Mouse (Mus musculus): ENCODE measurements around the gene Tma7.

DNA sequence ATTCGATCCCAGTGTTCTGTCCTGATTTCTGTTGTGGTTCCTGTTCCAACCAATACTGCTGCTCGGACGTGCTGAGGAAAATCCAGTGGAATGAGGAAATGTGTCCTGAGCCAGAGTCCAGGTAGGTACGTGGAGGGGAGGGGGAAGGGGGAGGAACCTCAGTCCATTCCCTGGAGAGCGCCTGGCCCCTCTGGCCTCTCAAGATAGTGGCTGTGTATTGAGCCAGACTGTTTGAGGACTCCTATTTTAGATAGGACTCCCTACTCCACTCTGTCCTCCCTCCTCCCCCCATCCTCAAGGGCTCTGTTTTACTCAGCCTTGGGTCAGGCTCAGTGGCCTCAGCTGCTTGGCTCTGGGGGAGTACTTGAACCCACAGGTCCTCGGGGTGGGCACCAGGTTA lies 41.5 kb downstream of the Tma7 start:
- TF ChIP-seq CTCF (IDR thresholded peaks at IDR 0.05 in 2 of 3, conservative IDR thresholded peaks at IDR 0.05 in 1 of 3; ENCODE audit: control insufficient read depth in 1 of 3, insufficient read depth in 1 of 3, low read depth in 2 of 3, low read length in 3 of 3, poor library complexity in 1 of 3, severe bottlenecking in 1 of 3) (no peak), ELF1 (IDR thresholded peaks at IDR 0.05; ENCODE audit: low read depth, low read length) (no peak), ZC3H11A (IDR thresholded peaks at IDR 0.05; ENCODE audit: low read depth, low read length) (no peak), RAD21 (IDR thresholded peaks at IDR 0.05; ENCODE audit: low read depth, low read length) (no peak), TBP (IDR thresholded peaks at IDR 0.05; ENCODE audit: low read depth, low read length) (no peak), USF1 (IDR thresholded peaks at IDR 0.05; ENCODE audit: low read depth, low read length) (no peak), POLR2A (IDR thresholded peaks at IDR 0.05; ENCODE audit: control insufficient read depth in 1 of 2, insufficient read depth in 1 of 2, low read depth in 1 of 2, low read length in 2 of 2, poor library complexity in 1 of 2) (no peak), MAX (IDR thresholded peaks at IDR 0.05; ENCODE audit: low read length) (no peak), NRF1 (IDR thresholded peaks at IDR 0.05; ENCODE audit: insufficient read depth, low read depth, low read length, poor library complexity, severe bottlenecking) (no peak), UBTF (IDR thresholded peaks at IDR 0.05; ENCODE audit: borderline replicate concordance, insufficient read depth, low read depth, low read length) (no peak), MAFK (IDR thresholded peaks at IDR 0.05; ENCODE audit: borderline replicate concordance, low read depth, low read length) (no peak), HCFC1 (IDR thresholded peaks at IDR 0.05; ENCODE audit: low read depth, low read length) (no peak), POLR2AphosphoS5 (IDR thresholded peaks at IDR 0.05; ENCODE audit: borderline replicate concordance, low read depth, low read length) (no peak)

Data from MEL (cell line).